Mouse (Mus musculus) A20 (cell line): ENCODE results near the gene Gm21983.

Experiments
- DNase-seq: peaks from one replicate; pipeline ENCODE4 v3.0.0-alpha.2; 2011; ENCODE audit warnings: low read depth, low spot score

The Gm21983 gene

GRCm38 (mm10) chr7:27185986-27186385 is 5.1 kb upstream of the Gm21983 start:
- no peak for DNase-seq

GRCm38 (mm10) chr7:27184964-27185363 is 4.1 kb upstream of the Gm21983 start:
- peak; percentile 65 for DNase-seq

- DNase-seq: no peak
These were observed 1.6 kb upstream of the Gm21983 start for GRCm38 (mm10) chr7:27182498-27182897.

GRCm38 (mm10) chr7:27180036-27180435 is 850 bp downstream of the Gm21983 start:
- DNase-seq: no peak

- peak; percentile 93 for DNase-seq
These were observed 1.5 kb downstream of the Gm21983 start for GRCm38 (mm10) chr7:27179217-27179918.

GRCm38 (mm10) chr7:27178324-27179216 is 2.3 kb downstream of the Gm21983 start, which contains the start of gene Rab4b:
Rab4b (minus strand) TSS chr7:27178896.
- DNase-seq: peak; percentile 100

- DNase-seq: no peak
These were observed 3.0 kb downstream of the Gm21983 start for GRCm38 (mm10) chr7:27177942-27178323.

GRCm38 (mm10) chr7:27174896-27175295 is 6.0 kb downstream of the Gm21983 start:
- DNase-seq: no peak

GRCm38 (mm10) chr7:27174496-27174895 is 6.4 kb downstream of the Gm21983 start:
- DNase-seq: no peak

- no peak for DNase-seq
These were observed 9.9 kb downstream of the Gm21983 start for GRCm38 (mm10) chr7:27170981-27171380.

GRCm38 (mm10) chr7:27168371-27168770 is 12.5 kb downstream of the Gm21983 start:
- peak; percentile 54 for DNase-seq

GRCm38 (mm10) chr7:27167475-27168094 is 13.3 kb downstream of the Gm21983 start:
- DNase-seq: no peak

- DNase-seq: peak; percentile 97
These were observed 14.0 kb downstream of the Gm21983 start, which contains the start of gene Egln2 for GRCm38 (mm10) chr7:27166614-27167474. Egln2 (minus strand) TSS chr7:27166802.

GRCm38 (mm10) chr7:27166229-27166613 is 14.7 kb downstream of the Gm21983 start:
- DNase-seq: peak; percentile 92

GRCm38 (mm10) chr7:27165696-27166095 is 15.2 kb downstream of the Gm21983 start:
- peak; percentile 41 for DNase-seq

GRCm38 (mm10) chr7:27165007-27165655 is 15.8 kb downstream of the Gm21983 start:
- no peak for DNase-seq

- DNase-seq: no peak
These were observed 16.6 kb downstream of the Gm21983 start for GRCm38 (mm10) chr7:27164112-27164947.

GRCm38 (mm10) chr7:27163450-27163805 is 17.5 kb downstream of the Gm21983 start:
- no peak for DNase-seq

- DNase-seq: no peak
These were observed 18.0 kb downstream of the Gm21983 start for GRCm38 (mm10) chr7:27162780-27163449.
